Mouse (Mus musculus): Measurements from ENCODE around the gene P2ry2. TPM values are rescaled to one million over a fixed set of nuclear protein-coding genes. Genes with fewer than 3 reads are reported as not detected.

Gene P2ry2
- total RNA-seq, 1 experiment from 2014 or later = 5.0 TPM

DNA sequence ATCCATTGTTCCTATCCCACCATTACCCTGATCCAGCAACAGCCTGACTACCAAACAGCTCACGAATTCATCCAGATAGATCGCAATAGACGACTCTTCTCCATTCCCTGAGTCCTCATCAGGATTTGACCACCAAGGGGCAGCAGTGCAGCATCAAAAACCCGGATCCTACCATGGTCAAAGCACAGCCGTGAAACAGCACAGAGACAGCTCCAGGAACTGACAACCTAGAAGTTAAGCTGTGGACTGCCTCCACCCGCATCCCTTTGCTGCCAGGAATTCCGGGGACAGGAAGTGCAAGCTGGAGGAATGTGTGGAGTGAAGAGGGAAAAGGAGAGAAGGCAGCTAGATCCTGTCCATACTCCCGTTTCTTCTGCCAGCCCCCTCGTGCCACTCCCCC, 24.6 kb downstream of the P2ry2 start:
- DNase-seq = peak; percentile 82

DNA sequence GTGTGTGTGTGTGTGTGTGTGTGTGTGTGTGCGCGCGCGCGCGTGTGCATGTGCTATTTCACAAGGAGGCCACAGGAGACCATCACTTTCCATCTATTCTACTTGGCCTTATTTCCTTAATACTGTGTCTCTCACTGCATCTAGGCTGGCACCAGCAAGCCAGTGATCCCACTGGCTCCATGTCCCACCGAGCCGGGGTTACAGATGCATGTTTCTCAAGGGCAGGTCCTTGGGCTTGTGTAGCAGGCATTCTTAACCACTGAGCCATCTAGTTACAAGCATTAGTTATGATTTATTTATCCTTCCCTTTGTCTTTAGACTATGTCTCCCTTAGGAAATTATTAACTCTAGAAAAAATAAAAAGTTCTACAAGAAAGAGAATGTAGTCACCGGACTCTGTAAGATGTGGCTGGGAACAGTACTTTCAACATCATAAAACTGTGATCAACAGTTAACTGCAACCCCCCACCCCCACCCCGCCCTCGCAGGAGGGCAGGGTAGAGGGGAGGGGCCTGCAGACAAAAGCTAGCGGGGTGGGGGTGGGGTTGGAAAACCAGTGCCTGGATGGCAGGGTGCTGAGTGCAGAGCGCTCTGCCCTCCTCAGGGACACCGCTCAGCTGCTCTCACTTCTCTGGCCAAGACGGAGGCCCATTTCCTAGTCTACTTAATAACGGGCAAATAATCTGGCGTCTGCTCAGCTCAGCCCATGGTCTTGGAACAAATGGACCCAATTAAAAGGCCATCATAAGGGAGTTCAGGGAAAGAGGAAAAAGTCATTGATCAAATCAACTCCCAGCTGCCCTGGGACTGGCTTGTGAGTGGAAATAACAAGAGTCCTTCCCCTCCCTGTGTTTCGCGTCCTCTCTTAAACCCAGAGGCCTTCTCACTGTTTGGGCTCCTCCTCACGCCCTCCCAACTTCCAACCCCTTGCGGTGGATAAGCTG, 27.9 kb downstream of the P2ry2 start:
- peak; percentile 65 for DNase-seq

DNA sequence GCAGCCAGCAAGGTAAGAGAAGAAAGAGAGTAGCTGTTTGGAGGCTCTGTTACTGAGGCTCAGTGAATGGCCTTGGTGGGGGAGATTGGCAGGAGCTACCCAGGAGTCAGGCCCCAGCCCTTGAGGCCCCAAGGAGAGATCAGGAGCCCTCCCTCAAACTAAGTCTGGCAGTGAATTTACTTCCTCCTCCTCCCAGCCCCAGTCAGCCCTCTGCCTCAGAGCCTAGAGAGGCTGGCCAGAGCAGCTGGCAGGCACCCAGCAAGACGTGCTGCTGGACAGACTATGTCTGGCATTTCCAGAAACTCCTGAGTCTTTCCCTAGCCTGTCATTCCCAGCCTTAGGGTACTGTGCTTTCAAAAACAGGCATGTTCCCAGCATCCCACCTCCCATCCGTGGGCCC, 33.5 kb downstream of the P2ry2 start:
- DNase-seq = peak; percentile 81

DNA sequence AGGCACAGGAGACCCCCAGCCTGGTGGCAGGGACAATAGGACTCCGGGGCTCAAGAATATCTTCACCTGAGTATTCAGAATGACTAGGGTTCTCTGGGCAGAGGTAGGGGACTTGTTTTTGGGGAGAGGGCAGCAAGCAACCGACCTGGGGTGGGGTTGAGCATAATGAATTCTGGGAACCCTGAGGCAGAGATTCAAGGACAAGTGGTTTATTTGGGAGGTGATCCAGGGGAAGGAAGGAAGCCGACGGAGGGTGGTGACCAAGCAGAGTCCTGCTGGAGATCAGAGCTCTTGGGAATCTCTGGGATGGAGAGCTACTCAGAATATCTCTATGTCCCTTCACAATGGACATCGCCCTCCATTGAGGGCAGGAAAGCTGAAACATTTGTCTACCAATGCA, 34.5 kb downstream of the P2ry2 start:
- no peak for DNase-seq

DNA sequence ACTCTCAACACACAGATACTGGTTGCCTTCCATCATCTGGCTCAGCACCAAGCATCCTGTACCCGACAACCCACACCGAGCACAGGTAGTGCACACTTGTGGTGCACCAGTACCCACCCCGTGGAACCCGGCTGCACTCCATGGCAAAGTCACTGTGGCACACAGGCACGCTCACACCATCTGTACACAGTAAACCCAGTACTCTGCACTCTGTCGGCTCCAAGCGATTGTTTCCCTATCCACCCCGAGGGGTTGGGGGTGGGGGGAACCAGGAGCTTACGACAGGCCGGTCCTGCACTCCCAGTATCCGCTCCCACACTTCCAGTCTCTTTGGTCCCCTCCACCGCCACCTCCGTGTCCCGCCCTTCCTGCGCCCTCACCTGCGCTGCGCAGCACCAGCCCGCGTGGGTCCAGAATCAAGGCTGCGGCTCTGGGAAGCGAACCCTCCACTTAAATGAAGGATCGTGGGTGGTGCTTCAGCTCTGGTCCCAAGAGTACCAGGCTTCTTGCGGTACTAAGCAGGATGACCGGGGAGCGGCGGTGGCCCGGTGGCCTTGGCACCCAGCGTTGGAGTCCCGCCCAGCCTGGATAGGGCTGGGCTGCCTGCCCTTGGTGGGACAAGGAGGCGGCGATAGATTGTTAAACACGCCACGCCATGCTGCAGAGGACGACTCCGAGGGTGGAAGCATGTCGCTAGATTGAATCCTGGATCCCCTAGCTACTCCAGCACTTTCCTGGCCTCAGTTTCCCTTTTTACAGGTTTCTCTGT, 38.3 kb downstream of the P2ry2 start, which contains the start of gene P2ry6:
TSS of gene P2ry6 (minus strand) at position 515 of the 769 bp plus-strand sequence.
- DNase-seq = peak; percentile 89

DNA sequence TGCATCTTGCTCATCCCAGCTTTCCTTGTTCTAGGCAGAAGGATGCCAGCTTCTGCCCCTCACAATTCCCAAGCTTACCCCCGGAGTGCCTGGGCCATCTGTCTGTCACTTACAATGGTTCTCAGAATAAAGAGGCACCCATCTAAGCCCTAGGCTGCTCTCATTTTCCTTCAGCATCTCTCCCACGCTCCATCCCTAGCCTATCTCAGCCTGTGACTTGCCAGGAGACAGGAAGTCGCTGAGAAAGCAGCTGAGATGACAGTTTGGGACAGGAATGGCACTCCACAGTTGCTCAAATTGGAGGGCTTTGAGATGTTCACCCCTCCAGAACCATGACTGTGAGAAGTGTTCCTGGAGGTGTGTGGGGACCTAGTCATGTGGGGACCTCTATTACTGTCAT, 39.8 kb downstream of the P2ry2 start:
- no peak for DNase-seq

DNA sequence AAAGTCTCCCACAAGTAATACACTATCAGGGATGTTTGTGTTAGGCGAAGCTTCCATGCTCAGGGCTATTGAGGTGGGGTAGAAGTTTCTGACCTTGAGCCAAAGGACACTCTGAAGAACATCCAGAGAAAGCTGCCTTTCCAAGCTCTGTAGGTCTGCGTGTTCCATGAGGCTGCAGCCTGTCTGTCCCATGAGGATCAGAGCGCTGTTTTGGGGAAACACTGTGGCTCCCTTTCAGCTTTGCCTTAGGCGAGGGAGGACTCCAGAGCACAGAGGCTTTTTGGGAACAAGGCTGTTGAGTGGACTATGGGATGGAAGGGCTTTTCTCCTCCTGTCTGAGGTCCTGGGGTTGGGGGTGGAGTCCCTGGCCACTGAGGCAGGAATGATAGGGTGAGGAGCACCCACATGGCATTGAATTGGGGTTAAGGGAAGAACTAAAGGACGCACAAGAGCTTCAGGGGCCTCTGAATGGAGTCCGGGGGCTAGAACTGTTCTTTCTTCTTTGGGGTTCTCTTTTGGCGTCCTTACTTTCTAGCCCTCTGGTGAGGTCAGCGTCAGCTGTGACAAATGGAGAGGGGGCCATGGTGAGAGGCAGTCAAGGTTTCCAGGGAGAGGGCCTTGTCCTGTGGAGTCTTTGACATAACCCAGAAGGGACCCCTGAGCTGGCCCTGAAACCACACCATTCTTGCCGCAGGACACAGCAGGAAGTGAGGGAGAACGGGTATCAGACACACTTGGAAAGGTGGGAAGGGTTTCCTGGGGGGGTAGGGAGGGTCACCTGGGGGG, 43.6 kb downstream of the P2ry2 start:
- no peak for DNase-seq

DNA sequence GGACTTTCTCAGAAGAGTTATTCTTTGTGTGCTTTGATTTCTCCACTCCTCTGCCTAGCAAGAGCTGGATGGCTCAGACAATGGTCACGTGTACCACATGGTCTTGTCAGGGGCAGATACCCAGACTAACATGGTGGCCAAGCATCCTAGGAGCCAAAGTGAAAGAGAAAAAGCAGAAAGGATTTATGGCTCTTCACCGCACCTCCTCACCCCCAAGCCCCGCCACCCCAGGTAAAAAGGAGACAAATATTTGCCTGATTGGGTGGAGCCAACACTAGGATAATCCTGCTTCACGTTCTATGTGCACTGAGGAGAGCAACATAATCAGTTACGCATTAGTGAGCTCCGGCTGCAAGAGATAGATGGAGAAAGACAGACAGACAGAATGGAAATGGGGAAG, 44.3 kb downstream of the P2ry2 start:
- DNase-seq = no peak

DNA sequence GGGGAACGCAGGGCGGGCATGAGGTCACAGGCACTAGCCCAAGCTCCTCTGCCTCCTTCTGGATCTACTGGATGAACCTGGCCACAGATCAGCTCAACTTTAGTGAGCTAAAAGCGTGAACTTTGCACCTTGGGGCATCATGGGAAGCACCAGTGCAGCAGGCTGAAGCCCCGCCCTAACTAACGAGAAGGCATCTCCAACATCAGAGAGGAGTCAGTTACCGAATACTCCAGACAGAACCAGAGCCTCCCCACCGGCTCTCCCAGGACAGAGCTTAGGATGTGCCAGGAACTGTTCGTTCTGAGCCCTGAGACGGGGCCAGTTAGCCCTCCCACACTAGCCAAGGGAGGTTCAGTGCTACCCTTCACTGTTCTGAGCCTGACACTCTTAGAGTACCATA, 44.8 kb downstream of the P2ry2 start:
- DNase-seq = no peak

DNA sequence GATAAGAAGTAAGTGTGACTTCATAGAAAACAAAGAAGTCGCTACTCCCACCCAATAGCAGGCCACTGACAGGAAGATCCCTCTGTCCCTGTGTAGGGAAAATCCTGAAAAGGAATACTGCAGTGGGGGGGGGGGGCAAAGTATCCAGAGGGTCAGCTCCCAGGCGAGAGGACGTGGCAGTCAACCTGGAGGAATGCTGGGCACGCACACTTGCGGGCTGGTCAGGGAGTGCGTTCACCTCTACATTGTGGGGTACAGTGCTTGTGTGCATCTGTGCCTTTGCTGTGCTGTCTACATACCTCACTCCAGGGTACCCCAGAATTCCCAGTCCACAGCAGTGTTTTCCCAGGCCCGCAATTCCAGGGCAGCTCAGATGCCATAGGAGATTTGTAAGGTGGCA, 46.7 kb downstream of the P2ry2 start:
- no peak for DNase-seq

DNA sequence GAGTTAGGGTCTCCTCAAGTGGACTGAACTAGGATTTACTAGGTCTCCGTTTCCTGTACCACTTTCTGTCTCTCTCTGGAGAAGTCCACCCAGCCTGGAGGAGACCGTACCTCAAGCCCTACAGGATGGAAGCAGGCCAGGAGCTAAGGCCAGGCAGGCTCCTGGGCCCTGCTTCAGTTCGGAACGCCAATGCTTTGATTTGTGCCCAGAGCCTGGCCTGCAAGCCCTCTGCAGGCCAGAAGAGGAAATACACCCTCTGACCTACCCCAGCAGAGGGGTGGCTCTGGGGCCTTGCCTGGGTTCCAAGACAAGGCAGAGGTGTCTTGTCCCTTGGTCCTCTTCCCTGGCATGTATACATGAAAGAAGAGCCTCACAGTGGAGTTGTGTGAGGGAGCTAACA, 47.6 kb downstream of the P2ry2 start:
- DNase-seq = peak; percentile 55

DNA sequence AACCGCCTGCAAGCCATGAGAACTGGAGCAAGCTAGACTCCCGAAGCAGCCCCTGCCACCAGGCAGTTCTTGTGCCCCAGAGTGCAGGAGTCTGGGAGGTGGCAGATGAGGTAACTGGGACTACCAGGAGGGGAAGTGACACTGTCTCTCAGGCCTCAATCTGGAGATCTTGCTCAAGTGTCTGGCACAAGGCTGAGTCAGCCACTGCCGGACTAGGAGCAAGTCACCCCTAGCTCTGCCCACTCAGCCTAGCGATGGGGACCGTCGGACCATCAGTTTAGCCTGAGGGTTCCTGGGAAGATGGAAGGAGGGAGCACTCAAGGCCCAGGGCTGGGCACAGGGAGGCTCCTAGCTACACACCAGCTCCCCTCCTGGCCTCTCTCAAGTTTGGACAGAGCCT, 48.4 kb downstream of the P2ry2 start:
- DNase-seq = peak; percentile 15

DNA sequence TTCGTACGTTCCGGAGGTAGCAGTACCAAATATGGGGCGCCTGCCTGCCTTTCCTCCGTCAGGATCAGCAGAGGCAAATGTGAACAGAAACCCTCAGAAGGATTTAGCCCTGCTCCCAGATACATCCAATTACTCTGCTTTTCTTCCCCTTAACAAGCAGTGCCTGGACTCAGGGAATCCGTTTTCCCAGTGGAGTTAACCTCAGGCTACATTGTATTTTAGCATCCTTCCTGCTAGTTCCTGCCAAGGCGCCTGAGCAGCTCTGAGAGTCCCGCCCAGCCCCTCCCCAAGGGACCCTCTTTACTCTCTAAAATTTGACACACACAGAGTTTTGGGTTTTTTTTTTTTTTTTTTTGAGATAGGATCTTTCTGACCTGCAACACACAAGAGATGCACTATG, 49.3 kb downstream of the P2ry2 start:
- DNase-seq = no peak

DNA sequence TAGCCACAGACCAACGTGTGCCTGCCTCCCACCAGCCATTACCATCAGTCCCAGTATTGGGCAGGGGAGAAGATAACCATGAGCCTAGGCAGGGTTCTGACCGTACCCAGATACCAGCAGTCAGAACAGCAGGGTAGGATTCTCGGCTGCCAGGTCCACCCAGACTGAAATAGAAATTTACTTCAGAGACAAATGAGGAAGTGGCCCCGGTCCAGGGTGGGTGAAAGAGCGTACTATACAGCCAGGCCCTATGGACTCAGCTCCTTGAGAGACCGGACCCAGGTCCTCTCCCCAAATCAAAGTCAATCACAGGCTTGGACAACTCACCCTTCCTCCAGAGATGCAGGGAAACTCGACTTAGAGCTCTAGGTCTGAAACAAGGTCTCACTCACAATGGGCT, 51.5 kb downstream of the P2ry2 start:
- no peak for DNase-seq

DNA sequence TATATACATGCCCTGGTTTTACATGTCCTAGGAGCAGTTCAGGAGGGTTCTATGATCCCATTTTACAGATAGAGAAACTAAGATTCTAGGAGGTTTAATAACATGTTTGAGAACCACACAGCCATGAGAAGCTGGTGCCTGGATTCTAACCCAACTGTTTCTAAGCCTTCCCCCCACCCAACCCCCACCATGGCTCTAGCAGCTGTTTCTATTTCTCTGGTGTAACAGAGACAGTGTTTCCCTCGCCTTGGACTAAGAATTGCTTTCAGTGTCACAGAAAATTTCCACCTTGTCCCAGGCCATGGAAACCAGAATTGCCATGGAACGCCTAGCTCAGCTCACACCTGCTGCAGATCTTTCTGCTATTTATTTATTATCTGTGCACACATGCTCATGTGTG, 52.2 kb downstream of the P2ry2 start:
- no peak for DNase-seq

DNA sequence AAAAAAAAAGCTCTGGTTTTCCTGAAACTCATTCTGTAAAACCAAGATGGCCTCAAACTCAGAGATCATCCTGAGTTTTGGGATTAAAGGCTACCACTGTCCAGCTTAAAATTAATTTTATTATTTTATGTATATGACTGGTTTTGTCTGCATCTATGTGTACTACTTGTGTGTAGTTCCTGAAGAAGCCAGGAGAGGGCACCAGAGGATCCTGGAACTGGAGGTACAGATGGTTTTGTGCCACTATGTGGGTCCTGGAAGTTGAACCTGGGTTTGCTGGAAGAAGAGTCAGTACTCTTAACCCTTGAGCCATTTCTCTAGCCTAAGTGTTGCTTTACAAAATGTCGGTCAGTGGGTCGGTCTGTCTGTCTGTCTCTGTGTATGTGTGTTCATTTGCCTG, 54.2 kb downstream of the P2ry2 start:
- peak; percentile 45 for DNase-seq

DNA sequence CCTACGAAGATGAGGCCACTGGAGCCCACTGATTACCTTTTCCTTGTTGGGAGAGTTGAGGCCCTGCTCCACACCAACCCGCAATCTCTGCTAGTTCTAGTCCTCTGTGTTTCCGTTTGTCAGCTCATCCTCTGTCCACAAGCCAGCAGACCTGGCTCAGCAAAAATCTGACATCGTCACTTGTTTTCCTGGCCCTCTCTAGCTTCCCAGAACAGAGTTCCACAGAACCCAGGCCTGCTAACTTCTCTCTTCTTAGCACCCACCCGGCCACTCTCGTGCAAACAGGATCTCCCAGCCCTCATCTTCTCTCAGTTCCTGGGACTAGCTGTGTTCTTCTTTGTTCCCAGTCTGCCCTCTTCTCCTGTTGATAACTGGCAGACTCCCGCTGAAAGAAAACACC, 60.0 kb downstream of the P2ry2 start:
- DNase-seq = no peak

DNA sequence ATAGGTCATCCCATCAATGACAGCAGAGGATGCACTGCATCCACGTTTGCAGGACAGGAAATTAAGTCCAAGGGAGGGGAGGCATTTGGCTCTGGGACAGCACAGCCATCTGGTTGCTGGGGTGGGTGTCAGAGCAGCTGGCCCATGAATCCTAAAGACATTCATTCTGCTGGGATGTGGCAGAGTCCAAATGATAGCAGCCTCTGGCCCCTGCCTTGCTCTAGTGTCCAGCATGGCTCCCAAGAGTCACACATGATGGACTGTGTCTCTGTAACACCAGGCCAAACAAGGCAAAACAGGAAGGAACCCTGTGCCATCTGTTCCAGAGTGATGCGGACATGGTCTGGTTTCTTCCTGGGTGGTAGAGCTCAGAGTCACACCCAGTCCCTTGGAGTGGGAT, 60.8 kb downstream of the P2ry2 start:
- peak; percentile 29 for DNase-seq

DNA sequence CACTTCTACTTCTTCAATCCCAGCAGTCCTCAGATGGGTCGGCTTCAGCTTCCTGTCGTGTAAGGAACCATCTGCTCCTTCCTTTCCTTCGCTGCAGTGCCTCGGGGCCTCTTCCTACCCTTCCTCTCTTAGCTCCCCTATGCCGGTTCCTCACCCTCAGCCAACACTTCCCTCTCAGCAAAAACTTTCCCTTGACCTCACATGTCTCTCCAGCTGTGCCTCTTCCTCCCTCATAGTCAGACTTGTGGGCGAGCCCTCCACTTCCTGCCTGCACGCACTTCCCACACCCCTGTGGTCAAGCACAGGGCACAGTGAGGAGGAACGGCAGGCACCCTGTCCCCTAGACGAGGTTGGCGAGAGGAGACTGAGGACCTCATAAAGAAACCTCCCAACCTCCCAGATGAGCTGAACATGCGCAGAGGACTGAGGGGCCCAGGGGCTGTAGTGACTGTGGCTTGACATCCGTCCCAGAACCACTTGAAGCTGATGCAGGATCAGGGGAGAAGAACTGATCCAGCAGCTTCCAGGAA, 62.1 kb downstream of the P2ry2 start:
- peak; percentile 40 for DNase-seq

DNA sequence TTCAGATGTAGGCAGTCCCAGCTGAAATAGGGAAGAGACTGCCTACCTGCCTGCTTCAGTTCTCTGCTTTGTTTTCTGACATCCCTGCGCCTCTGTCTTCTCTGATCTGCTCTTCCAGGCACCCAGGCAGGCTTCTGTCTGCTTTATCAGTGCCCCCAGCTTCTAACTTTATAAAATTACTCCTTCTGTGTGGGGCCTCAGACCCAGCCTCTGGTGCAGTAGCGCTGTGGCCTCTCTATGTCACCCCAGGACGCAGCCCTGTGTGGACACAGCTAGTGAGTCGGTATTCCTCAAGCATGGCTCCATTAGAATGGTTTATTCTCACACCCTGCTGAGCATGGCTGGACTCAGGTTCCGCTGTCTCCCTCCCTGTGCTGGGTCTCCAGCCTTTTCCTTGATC, 62.6 kb downstream of the P2ry2 start:
- DNase-seq = no peak

Measured in adrenal gland, postnatal 14 days (tissue).